Mouse (Mus musculus) ovary, postnatal 36 days (tissue): Measurements from ENCODE around the gene Thap2.

Experiments used
- DNase-seq: peaks from one replicate; pipeline ENCODE4 v3.0.0; 2022; ENCODE audit warnings: low spot score, mixed read lengths

Thap2 gene

GRCm38 (mm10) chr10:115354553-115354952 is 29.7 kb downstream of the Thap2 start:
- DNase-seq, result no peak

GRCm38 (mm10) chr10:115350810-115351397 is 33.3 kb downstream of the Thap2 start:
- DNase-seq, result no peak

- no peak for DNase-seq
Measured at GRCm38 (mm10) chr10:115349509-115349908, 34.7 kb downstream of the Thap2 start.

GRCm38 (mm10) chr10:115349029-115349428 is 35.2 kb downstream of the Thap2 start:
- no peak for DNase-seq

GRCm38 (mm10) chr10:115348131-115348530 is 36.1 kb downstream of the Thap2 start:
- DNase-seq, result no peak

- no peak for DNase-seq
Measured at GRCm38 (mm10) chr10:115346444-115346843, 37.8 kb downstream of the Thap2 start.

- DNase-seq, result no peak
Measured at GRCm38 (mm10) chr10:115342771-115343425, 41.3 kb downstream of the Thap2 start.

GRCm38 (mm10) chr10:115339820-115340328 is 44.4 kb downstream of the Thap2 start:
- DNase-seq, result no peak

GRCm38 (mm10) chr10:115336901-115337300 is 47.3 kb downstream of the Thap2 start:
- no peak for DNase-seq

GRCm38 (mm10) chr10:115333528-115333927 is 50.7 kb downstream of the Thap2 start:
- no peak for DNase-seq

- DNase-seq, result no peak
Measured at GRCm38 (mm10) chr10:115332997-115333396, 51.2 kb downstream of the Thap2 start.

GRCm38 (mm10) chr10:115332420-115332952 is 51.8 kb downstream of the Thap2 start:
- no peak for DNase-seq

- DNase-seq, result no peak
Measured at GRCm38 (mm10) chr10:115329010-115329530, 55.2 kb downstream of the Thap2 start.

GRCm38 (mm10) chr10:115328514-115328913 is 55.7 kb downstream of the Thap2 start:
- no peak for DNase-seq

GRCm38 (mm10) chr10:115323295-115323694 is 60.9 kb downstream of the Thap2 start:
- peak; percentile 68 for DNase-seq

GRCm38 (mm10) chr10:115321317-115322035 is 62.8 kb downstream of the Thap2 start:
- DNase-seq, result no peak
